Mouse (Mus musculus) C2C12 (cell line): ENCODE results near the gene Hbs1l.

Experiments
- CTCF ChIP-seq: IDR thresholded peaks from one replicate; pipeline ENCODE4 v1.5.1; 2011; ENCODE audit not compliant: control insufficient read depth, insufficient read depth, insufficient read length
- FOSL1 ChIP-seq: IDR thresholded peaks from one replicate; pipeline ENCODE4 v1.8.0; 2011; ENCODE audit warnings: mild to moderate bottlenecking, low read length; ENCODE audit not compliant: poor library complexity, insufficient read depth, severe bottlenecking

DNA sequence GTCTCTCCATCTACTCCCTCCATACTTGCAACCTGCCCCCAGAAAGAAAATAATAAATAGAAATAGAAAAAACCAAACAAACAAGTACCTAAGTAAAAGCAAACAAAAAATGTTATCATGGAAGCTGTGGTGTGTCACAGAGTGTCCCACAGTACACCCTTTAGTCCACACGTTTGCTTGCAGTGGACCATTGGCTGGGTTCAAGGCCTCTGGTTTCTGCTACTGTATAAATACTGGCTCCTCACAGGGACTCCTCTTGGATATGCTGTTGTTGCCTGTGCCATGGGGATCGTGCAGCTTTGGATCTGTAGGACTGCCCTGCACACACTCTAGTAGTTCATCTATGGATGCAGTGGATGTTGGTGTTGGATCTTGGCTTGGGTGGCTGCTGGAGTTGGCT is 54.2 kb downstream of the Hbs1l start:
- no peak for TF ChIP-seq CTCF
- TF ChIP-seq FOSL1, result no peak
